Mouse (Mus musculus) kidney, postnatal 0 days (tissue): Measurements from ENCODE around the gene Olfr281. TPM values are rescaled to one million over a fixed set of nuclear protein-coding genes. Genes with fewer than 3 reads are reported as not detected.
"Not testable (repeated sequence)": the region's sequence is repeated elsewhere in the genome, so short reads cannot be mapped to it uniquely, and the experiment has no call there.

ENCODE experiments used
- ATAC-seq: fragments of 200-750 bp; cut with Nextera tagmentation; replicated peaks from 2 replicates; pipeline ENCODE4 v1.8.0; 2017; ENCODE audit warnings: low read depth, moderate number of reproducible peaks, moderate TSS enrichment, moderate library complexity; ENCODE audit not compliant: low FRiP score
- DNase-seq: peaks from one replicate; pipeline ENCODE4 v3.0.0-alpha.2; 2016; ENCODE audit warnings: low spot score
- H3K27ac ChIP-seq: fragments of 300-500 bp; sonication (generic); 2 replicates; pipeline ENCODE4 v1.5.1; 2014; ENCODE audit warnings: mild to moderate bottlenecking
- H3K27me3 ChIP-seq: fragments of 300-500 bp; sonication (generic); 2 replicates; pipeline ENCODE4 v1.6.1; 2014; ENCODE audit warnings: low read length, mixed read lengths; ENCODE audit not compliant: insufficient read depth
- H3K36me3 ChIP-seq: fragments of 300-500 bp; sonication (generic); 2 replicates; pipeline ENCODE4 v1.6.1; 2014; ENCODE audit warnings: low read length, mixed read lengths; ENCODE audit not compliant: insufficient read depth
- H3K4me1 ChIP-seq: fragments of 300-500 bp; sonication (generic); replicated peaks from 2 replicates; pipeline ENCODE4 v1.6.1; 2014; ENCODE audit warnings: antibody characterized with exemption, low read length, mixed read lengths; ENCODE audit not compliant: insufficient read depth
- H3K4me2 ChIP-seq: fragments of 300-500 bp; sonication (generic); 2 replicates; pipeline ENCODE4 v1.6.1; 2014; ENCODE audit warnings: mild to moderate bottlenecking, low read length, moderate library complexity, mixed read lengths
- H3K4me3 ChIP-seq: fragments of 300-500 bp; sonication (generic); replicated peaks from 2 replicates; pipeline ENCODE4 v1.5.1; 2014; ENCODE audit warnings: low read depth, low read length
- H3K9ac ChIP-seq: fragments of 300-500 bp; sonication (generic); 2 replicates; pipeline ENCODE4 v1.6.1; 2014; ENCODE audit warnings: low read depth, low read length
- H3K9me3 ChIP-seq: fragments of 300-500 bp; sonication (generic); replicated peaks from 2 replicates; pipeline ENCODE4 v1.6.1; 2016; ENCODE audit warnings: low read length, inconsistent platforms, mixed read lengths
- CTCF ChIP-seq: IDR thresholded peaks from 2 replicates; pipeline ENCODE4 v1.5.1; 2016; ENCODE audit warnings: antibody characterized with exemption, low read depth, mild to moderate bottlenecking, moderate library complexity
- WGBS: fragments of 180-500 bp; shearing (Covaris S2); extraction: QIAGEN DNeasy Blood & Tissue Kit; methylation state at CpG from one replicate; pipeline ENCODE4 v1.1.7; 2014; 5-methylcytosine and 5-hydroxymethylcytosine counted together
- polyA plus RNA-seq: library from polyadenylated mRNA; unstranded; fragments of >200 nt; fragmentation: Nextera tagmentation; extraction: Ambion mirVana; gene quantifications from 2 replicates; pipeline ENCODE4 v1.2.1, GENCODE M21; 2015

The Olfr281 gene
- polyA plus RNA-seq, 1 experiment from 2014 or later = not detected

DNA sequence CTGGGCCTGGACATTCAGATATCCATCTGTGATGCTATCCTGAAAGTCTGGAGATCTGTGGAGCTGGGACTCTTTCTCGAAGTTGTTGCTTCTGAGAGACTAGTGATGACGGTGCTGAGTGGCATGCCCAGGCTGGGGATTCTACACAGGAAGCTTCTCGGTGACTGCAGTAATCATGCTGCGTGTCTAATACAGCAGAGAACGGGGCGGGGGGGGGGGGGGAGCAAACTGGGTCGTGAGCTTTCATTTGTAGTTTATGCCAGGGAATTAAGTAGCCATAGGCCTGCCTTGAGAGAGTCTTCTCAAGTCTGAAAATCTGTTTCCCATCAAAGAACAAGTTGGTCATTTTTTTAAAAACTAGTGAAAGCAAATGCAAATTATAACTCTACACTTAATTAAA is 34.3 kb upstream of the Olfr281 start:
- WGBS = 71% methylated on average over 7 of the region's 7 CpGs
- ATAC-seq = no peak

DNA sequence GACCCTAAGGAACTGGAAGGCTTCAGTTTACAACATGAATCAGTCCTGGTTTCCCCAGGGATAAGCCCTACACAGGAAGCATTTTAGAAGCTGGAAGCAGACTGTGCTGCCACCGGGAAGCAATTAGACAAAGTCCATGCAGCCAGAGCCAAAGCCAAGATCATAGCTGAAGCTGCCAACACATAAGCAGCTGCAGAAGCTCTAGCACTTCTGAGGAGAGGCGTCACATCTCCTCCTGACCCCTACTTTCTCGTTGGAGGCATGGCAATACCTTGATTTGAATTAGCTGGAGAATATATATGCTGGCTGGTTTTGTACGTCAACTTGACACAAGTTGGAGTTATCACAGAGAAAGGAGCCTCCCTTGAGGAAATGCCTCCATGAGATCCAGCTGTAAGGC is 31.5 kb upstream of the Olfr281 start:
- WGBS = 60% methylated on average over 4 of the region's 4 CpGs
- Histone ChIP-seq H3K27ac (no peak overlapping the region), H3K4me1 (no peaks in the 10 kb centered on the region), H3K27me3 (no peaks in the 10 kb centered on the region), H3K9ac (no peak overlapping the region), H3K4me3 (no peak overlapping the region), H3K4me2 (no peak overlapping the region), H3K36me3 (no peaks in the 10 kb centered on the region), H3K9me3 (no peaks in the 10 kb centered on the region)
- no peak for TF ChIP-seq CTCF
- ATAC-seq (no peak), DNase-seq (no peak)

More for the DNA sequence above, 34.3 kb upstream of the Olfr281 start:
- Histone ChIP-seq H3K36me3 (no peaks in the 10 kb centered on the region), H3K27me3 (no peaks in the 10 kb centered on the region), H3K9ac (no peak overlapping the region), H3K4me2 (no peak overlapping the region), H3K4me1 (no peaks in the 10 kb centered on the region), H3K27ac (no peak overlapping the region), H3K9me3 (no peaks in the 10 kb centered on the region), H3K4me3 (no peak overlapping the region)
- no peak for DNase-seq
- no peak for TF ChIP-seq CTCF

DNA sequence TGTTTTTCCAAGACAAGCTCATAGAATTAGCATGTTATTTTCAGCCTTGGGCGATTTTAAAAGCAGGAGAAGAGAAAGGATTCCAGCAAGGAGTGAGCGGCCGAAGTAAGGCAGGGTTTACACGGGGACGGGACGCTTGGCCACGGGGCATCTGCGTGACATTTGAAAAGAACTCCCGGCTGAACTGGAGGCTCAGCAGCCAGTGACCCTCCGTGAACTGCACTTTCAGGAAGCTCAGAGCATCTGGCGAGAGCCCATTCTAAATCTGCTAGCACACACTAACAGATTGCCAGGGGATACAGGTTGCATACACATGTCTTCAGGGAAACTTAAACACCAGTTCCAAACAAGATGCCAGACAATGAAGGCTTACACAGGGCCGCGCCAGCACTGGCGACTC is 28.1 kb upstream of the Olfr281 start:
- TF ChIP-seq CTCF = no peak
- Histone ChIP-seq H3K4me2 (no peak overlapping the region), H3K9ac (no peak overlapping the region), H3K4me3 (no peak overlapping the region), H3K27me3 (no peaks in the 10 kb centered on the region), H3K9me3 (no peaks in the 10 kb centered on the region), H3K4me1 (no peaks in the 10 kb centered on the region), H3K36me3 (no peaks in the 10 kb centered on the region), H3K27ac (no peak overlapping the region)
- WGBS = 56% methylated on average over 14 of the region's 14 CpGs
- no peak for DNase-seq
- no peak for ATAC-seq

DNA sequence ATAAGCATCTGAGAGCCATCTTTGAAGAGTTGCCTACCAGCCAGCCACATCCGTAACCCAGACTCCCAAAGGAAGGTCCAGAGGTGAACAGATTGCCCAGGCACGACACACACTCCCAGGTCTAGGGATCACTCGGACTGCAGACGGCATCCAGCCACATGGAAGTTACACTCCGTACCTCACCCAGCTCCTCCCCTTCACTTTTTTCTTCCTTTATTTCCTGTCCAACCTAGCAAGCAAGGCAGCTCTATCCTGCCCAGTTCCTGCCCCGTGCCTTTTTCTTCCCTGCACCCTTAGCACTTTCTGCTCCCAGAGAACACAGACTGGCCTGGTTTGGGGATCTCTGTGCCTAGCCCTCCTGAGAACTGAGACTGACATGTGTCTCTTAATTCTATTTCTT is 27.6 kb upstream of the Olfr281 start:
- Histone ChIP-seq H3K4me2 (no peak overlapping the region), H3K36me3 (no peaks in the 10 kb centered on the region), H3K9me3 (no peaks in the 10 kb centered on the region), H3K27ac (no peak overlapping the region), H3K9ac (no peak overlapping the region), H3K27me3 (no peaks in the 10 kb centered on the region), H3K4me3 (no peak overlapping the region), H3K4me1 (no peaks in the 10 kb centered on the region)
- WGBS = 27% methylated on average over 6 of the region's 6 CpGs
- no peak for TF ChIP-seq CTCF
- no peak for DNase-seq
- ATAC-seq = no peak

DNA sequence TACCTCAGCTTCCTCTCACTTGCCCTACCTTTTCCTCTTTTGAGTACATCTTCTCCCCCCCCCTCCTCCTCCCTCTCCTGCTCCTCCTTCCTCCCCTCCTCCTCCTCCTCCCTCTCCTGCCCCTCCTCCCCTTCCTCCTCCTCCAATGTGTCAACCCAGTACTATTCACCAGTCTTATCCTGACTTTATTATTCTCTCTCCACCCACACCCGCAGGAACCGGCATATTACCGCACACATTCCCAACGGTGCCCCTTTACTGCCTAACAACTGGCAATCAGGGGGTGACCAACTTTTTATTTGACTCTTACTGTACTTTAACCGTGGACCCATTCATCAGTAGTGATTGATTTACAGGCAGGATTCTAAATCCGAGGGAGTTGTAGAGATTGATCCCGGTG is 27.2 kb upstream of the Olfr281 start:
- no peak for ATAC-seq
- Histone ChIP-seq H3K4me2 (no peak overlapping the region), H3K4me3 (no peak overlapping the region), H3K27me3 (no peaks in the 10 kb centered on the region), H3K9ac (no peak overlapping the region), H3K4me1 (no peaks in the 10 kb centered on the region), H3K36me3 (no peaks in the 10 kb centered on the region), H3K9me3 (no peaks in the 10 kb centered on the region), H3K27ac (no peak overlapping the region)
- no peak for DNase-seq
- 33% methylated on average over 7 of the region's 7 CpGs for WGBS
- no peak for TF ChIP-seq CTCF

DNA sequence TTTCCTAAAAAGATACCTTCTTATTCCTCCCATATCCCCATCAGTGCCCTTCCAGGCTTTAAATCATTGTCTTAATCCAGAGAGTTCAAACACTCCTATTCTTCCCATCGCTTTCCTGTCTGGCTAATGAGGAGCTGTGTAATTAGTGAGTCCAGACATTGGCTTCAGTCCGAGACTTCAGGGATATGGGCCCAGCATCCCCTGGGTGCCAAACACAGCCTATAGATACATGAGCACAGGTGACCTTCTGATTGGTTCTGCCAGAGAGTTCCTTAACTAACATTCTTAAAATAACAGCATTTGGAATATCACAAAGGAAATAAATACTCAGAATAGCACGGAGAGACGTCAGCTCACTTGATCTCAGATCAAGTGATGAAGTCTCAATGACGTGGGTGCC is 21.5 kb upstream of the Olfr281 start, which contains the start of gene Olfr282:
Gene Olfr282 (plus strand): TSS at position 301 of the 400 bp plus-strand sequence.
- H3K4me1 ChIP-seq, H3K27me3 ChIP-seq, H3K4me3 ChIP-seq, H3K36me3 ChIP-seq, H3K9me3 ChIP-seq, ATAC-seq, H3K4me2 ChIP-seq, DNase-seq, H3K9ac ChIP-seq, H3K27ac ChIP-seq: not testable (repeated sequence)
- WGBS = 68% methylated on average over 5 of the region's 5 CpGs

DNA sequence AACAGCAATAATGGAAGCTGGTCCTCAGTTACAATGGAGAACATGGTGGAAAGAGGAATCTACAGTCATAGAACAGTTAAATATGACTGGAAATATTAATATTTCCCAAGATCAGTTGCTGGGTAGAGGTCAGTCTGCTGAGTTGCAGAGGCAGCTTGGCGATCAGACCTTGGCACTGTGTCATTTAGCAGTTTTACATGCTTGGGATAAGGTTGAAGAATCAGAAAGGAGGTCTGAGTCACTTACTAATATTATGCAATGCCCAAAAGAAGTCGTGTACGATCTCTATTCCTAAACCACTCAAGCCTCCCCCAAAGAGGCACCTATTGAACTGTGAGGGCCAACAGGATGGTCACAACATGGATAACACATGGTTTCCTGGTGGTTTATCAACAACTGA is 7.8 kb upstream of the Olfr281 start:
- no peak for ATAC-seq
- no peak for TF ChIP-seq CTCF
- Histone ChIP-seq H3K4me1 (no peaks in the 10 kb centered on the region), H3K4me3 (no peak overlapping the region), H3K36me3 (no peaks in the 10 kb centered on the region), H3K4me2 (no peak overlapping the region), H3K9ac (no peak overlapping the region), H3K27ac (no peak overlapping the region), H3K27me3 (no peaks in the 10 kb centered on the region), H3K9me3 (no peaks in the 10 kb centered on the region; the same call in 1 of the 2 replicates)
- DNase-seq = no peak
- WGBS = 77% methylated on average over 3 of the region's 3 CpGs
